Mouse (Mus musculus): ENCODE measurements around the gene Npepl1. TPM values are rescaled to one million over a fixed set of nuclear protein-coding genes. Genes with fewer than 3 reads are reported as not detected.

Gene Npepl1
- total and polyA plus RNA-seq, 3 experiments: 37.2 to 93.6 (median 90.8) TPM

DNA sequence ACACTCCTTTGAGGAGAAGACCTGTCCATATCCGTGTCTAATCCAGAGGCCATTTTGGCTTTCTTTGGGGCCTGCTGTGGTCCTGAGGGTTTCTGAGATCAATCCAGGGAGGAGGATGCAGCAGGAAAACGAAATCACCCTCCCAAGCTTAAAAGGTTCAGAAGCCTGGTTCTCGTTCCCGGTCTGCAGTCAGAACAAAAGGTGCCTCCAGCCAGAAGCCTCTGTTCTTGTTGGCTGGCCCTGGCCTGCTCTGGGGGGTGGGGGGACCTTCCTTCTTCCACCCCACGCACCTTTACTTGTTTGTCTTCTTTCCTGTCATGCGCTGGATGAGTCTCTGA is 17.2 kb downstream of the Npepl1 start:
- no peaks in the 10 kb centered on the region for H3K4me1 ChIP-seq (ENCODE audit: control insufficient read depth in 1 of 2, insufficient read depth in 2 of 2)
- no peak overlapping the region for H3K27ac ChIP-seq (ENCODE audit: insufficient read depth, low read depth)
- H3K79me2 ChIP-seq (replicated peaks; ENCODE audit: control insufficient read depth, extremely low read depth, insufficient read depth, poor library complexity, severe bottlenecking): no peaks in the 10 kb centered on the region
- H3K36me3 ChIP-seq (replicated peaks in 1 of 2; ENCODE audit: control insufficient read depth in 1 of 2, insufficient read depth in 1 of 2, low read length in 1 of 2): peaks cover 18 to 30% of the 10 kb centered on the region in 2 experiments
- H3K9ac ChIP-seq (ENCODE audit: insufficient read depth, low read depth): no peak overlapping the region
- dilution Hi-C loops (cut with MboI; ENCODE audit: extremely low pct_ligation_motif_present, extremely low pct_unique_long_range_greater_than_20kb, low sequenced_read_pairs): no loop called here
- peaks cover 22% of the 10 kb centered on the region for H3K9me3 ChIP-seq (replicated peaks; ENCODE audit: low read length)
- DNase-seq (ENCODE audit: extremely low read depth): no peak
- TF ChIP-seq MAZ (IDR thresholded peaks at IDR 0.05; ENCODE audit: low read depth, low read length) (no peak), CTCF (conservative IDR thresholded peaks at IDR 0.05 in 1 of 2, IDR thresholded peaks at IDR 0.05 in 1 of 2; ENCODE audit: low read depth in 2 of 2, low read length in 2 of 2) (no peak), NRF1 (IDR thresholded peaks at IDR 0.05; ENCODE audit: low read depth, low read length) (no peak), RCOR1 (conservative IDR thresholded peaks at IDR 0.05; ENCODE audit: low read depth, low read length) (no peak), USF1 (IDR thresholded peaks at IDR 0.05; ENCODE audit: low read depth, low read length) (no peak), USF2 (conservative IDR thresholded peaks at IDR 0.05; ENCODE audit: low read depth, low read length) (no peak), GABPA (IDR thresholded peaks at IDR 0.05; ENCODE audit: insufficient replicate concordance, low read depth, low read length) (no peak), TCF12 (IDR thresholded peaks at IDR 0.05; ENCODE audit: low read depth, low read length) (no peak), ZKSCAN1 (IDR thresholded peaks at IDR 0.05; ENCODE audit: borderline replicate concordance, low read depth, low read length) (no peak), ZNF384 (IDR thresholded peaks at IDR 0.05; ENCODE audit: low read depth, low read length) (no peak), POLR2AphosphoS2 (IDR thresholded peaks at IDR 0.05; ENCODE audit: low read depth, low read length) (no peak), MXI1 (IDR thresholded peaks at IDR 0.05; ENCODE audit: low read depth, low read length) (no peak), JUN (IDR thresholded peaks at IDR 0.05; ENCODE audit: insufficient read depth, low read depth, low read length) (no peak), KAT2A (IDR thresholded peaks at IDR 0.05; ENCODE audit: insufficient replicate concordance, low read length) (no peak), E2F4 (IDR thresholded peaks at IDR 0.05; ENCODE audit: insufficient replicate concordance, low read depth, low read length) (no peak), BHLHE40 (IDR thresholded peaks at IDR 0.05; ENCODE audit: low read depth, low read length) (no peak), MYC (IDR thresholded peaks at IDR 0.05; ENCODE audit: low read depth, low read length) (no peak)
- in situ Hi-C loops (cut with MboI; ENCODE audit: low pct_ligation_motif_present, low pct_unique_long_range_greater_than_20kb, low sequenced_read_pairs): no loop called here
- H3K4me2 ChIP-seq (ENCODE audit: insufficient read depth, low read depth, poor library complexity, severe bottlenecking): no peak overlapping the region
- H3K4me3 ChIP-seq (replicated peaks in 1 of 3; ENCODE audit: low read depth in 2 of 3, low read length in 2 of 3, poor library complexity in 1 of 3): no peak overlapping the region
- peaks cover 24% of the 10 kb centered on the region for H3K27me3 ChIP-seq (replicated peaks)

DNA sequence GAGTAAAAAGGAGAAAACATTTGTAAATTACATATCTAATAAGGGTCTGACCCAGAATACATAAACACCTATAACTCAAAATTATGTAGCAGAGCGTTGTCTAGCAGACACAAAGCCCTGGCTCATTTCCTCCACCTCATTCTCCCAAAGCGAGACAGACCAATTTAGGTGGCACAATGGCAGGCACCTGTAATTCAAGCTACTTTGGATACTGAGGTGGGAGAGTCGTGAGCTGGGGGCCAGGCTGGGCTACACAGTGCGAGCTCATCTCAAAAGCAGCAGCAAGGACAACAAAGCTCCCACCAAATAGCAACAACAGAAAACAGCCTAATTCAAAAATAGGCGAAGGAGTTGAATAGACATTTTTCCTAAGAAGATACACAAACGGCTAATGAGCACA is 18.8 kb downstream of the Npepl1 start:
- no peak overlapping the region for H3K9ac ChIP-seq (ENCODE audit: insufficient read depth, low read depth)
- no peak overlapping the region for H3K27ac ChIP-seq (ENCODE audit: insufficient read depth, low read depth)
- H3K4me1 ChIP-seq (ENCODE audit: control insufficient read depth in 1 of 2, insufficient read depth in 2 of 2): no peaks in the 10 kb centered on the region
- peaks cover 37% of the 10 kb centered on the region for H3K27me3 ChIP-seq (replicated peaks)
- H3K4me2 ChIP-seq (ENCODE audit: insufficient read depth, low read depth, poor library complexity, severe bottlenecking): no peak overlapping the region
- H3K36me3 ChIP-seq (replicated peaks in 1 of 2; ENCODE audit: control insufficient read depth in 1 of 2, insufficient read depth in 1 of 2, low read length in 1 of 2): peaks cover 4 to 14% of the 10 kb centered on the region in 2 experiments
- TF ChIP-seq CHD1 (IDR thresholded peaks at IDR 0.05; ENCODE audit: low read depth, low read length) (no peak), EP300 (IDR thresholded peaks at IDR 0.05; ENCODE audit: low read length) (no peak), NRF1 (IDR thresholded peaks at IDR 0.05; ENCODE audit: low read depth, low read length) (no peak), POLR2A (IDR thresholded peaks at IDR 0.05; ENCODE audit: low read depth, low read length) (no peak), MYC (IDR thresholded peaks at IDR 0.05; ENCODE audit: low read depth, low read length) (no peak), KAT2A (IDR thresholded peaks at IDR 0.05; ENCODE audit: insufficient replicate concordance, low read length) (no peak), MEF2A (IDR thresholded peaks at IDR 0.05; ENCODE audit: borderline replicate concordance, low read depth, low read length) (no peak), JUND (conservative IDR thresholded peaks at IDR 0.05; ENCODE audit: low read depth, low read length) (no peak), ELF1 (IDR thresholded peaks at IDR 0.05; ENCODE audit: low read depth, low read length) (no peak), BHLHE40 (IDR thresholded peaks at IDR 0.05; ENCODE audit: low read depth, low read length) (no peak), RAD21 (IDR thresholded peaks at IDR 0.05; ENCODE audit: low read depth, low read length) (no peak), MAX (IDR thresholded peaks at IDR 0.05; ENCODE audit: low read length) (no peak), POLR2AphosphoS2 (IDR thresholded peaks at IDR 0.05; ENCODE audit: low read depth, low read length) (no peak)
- no peak for DNase-seq (ENCODE audit: extremely low read depth)
- in situ Hi-C loops (cut with MboI; ENCODE audit: low pct_ligation_motif_present, low pct_unique_long_range_greater_than_20kb, low sequenced_read_pairs) (no loop called here), dilution Hi-C loops (cut with MboI; ENCODE audit: extremely low pct_ligation_motif_present, extremely low pct_unique_long_range_greater_than_20kb, low sequenced_read_pairs) (no loop called here)
- peaks cover 14% of the 10 kb centered on the region for H3K9me3 ChIP-seq (replicated peaks; ENCODE audit: low read length)
- H3K79me2 ChIP-seq (replicated peaks; ENCODE audit: control insufficient read depth, extremely low read depth, insufficient read depth, poor library complexity, severe bottlenecking): no peaks in the 10 kb centered on the region
- H3K4me3 ChIP-seq (replicated peaks in 1 of 3; ENCODE audit: low read depth in 2 of 3, low read length in 2 of 3, poor library complexity in 1 of 3): no peak overlapping the region
